In genomic region chr2:129918141-129918790, GRCm38 (mm10) we compare ENCODE assay signal across 18 mouse cellular contexts.
DNase-seq lines count a peak whose midpoint lies in the region; ATAC-seq and TF ChIP-seq lines count a peak whose summit lies in the region.
"Had no signal": no experiment of that assay in that cellular context is flagged by ENCODE, and none has a peak within 500 bp of the region (broad histone marks: within the 10 kb centered on the region; RNA-seq: fewer than 3 reads in every experiment).

No protein-coding gene starts in this region.

- no peaks in the 10 kb centered on the region for H3K36me3 ChIP-seq in forebrain, embryonic 16.5 days (ENCODE audit: control insufficient read depth, insufficient read depth)
- no peaks in the 10 kb centered on the region for H3K36me3 ChIP-seq in forebrain, postnatal 0 days (ENCODE audit: insufficient read depth)
- H3K36me3 ChIP-seq: embryonic facial prominence, embryonic 10.5 days had no signal

- 59% methylated on average over 9 of the region's 9 CpGs for WGBS in forebrain, embryonic 16.5 days
- 58% methylated on average over 9 of the region's 9 CpGs for WGBS in forebrain, postnatal 0 days

- DNase-seq in cerebellum, postnatal 14 days, result peak; percentile 54 to 58
- no peak for DNase-seq in cerebellum, adult 8-10 months
- DNase-seq in forebrain, postnatal 0 days, result no peak
- peak; percentile 45 for DNase-seq in left cerebral cortex, postnatal 4 days
- DNase-seq in left cerebral cortex, postnatal 25 days (ENCODE audit: low spot score in 2 of 2), result no peak
- peak; percentile 47 for DNase-seq in brain, embryonic 14.5 days (ENCODE audit: low read depth)
- DNase-seq: adrenal gland, postnatal 14 days; cerebellum, adult 11-12 months; gastrocnemius, postnatal 36 days; heart, adult 18-20 months; kidney, adult 11 months; kidney, adult 9 months had no signal

- no peak for TF ChIP-seq CTCF in forebrain, postnatal 0 days (IDR thresholded peaks at IDR 0.05; ENCODE audit: low read depth)
- TF ChIP-seq CTCF in brain, embryonic 14.5 days (IDR thresholded peaks at IDR 0.05; ENCODE audit: borderline replicate concordance, extremely low read depth, insufficient read depth, insufficient read length), result no peak

- peak; percentile 40; the same call in 1 of the 2 replicates for ATAC-seq in forebrain, embryonic 16.5 days
- no peak for ATAC-seq in forebrain, postnatal 0 days
- ATAC-seq: activated CD4-positive, CD25-positive, alpha-beta regulatory T cell, adult 4 months; hindbrain, embryonic 16.5 days; Patski had no signal

- H3K4me3 ChIP-seq in forebrain, embryonic 16.5 days (replicated peaks; ENCODE audit: low read length), result no peak overlapping the region
- no peak overlapping the region for H3K4me3 ChIP-seq in forebrain, postnatal 0 days (ENCODE audit: low read depth, low read length)
- H3K4me3 ChIP-seq: embryonic facial prominence, embryonic 10.5 days had no signal

- no peak for TF ChIP-seq POLR2A in brain, embryonic 14.5 days (IDR thresholded peaks at IDR 0.05; ENCODE audit: borderline replicate concordance, extremely low read depth, insufficient read depth, insufficient read length, poor library complexity, severe bottlenecking)

- H3K27me3 ChIP-seq in forebrain, embryonic 16.5 days (replicated peaks; ENCODE audit: control insufficient read depth, insufficient read depth, low read length), result no peaks in the 10 kb centered on the region
- no peaks in the 10 kb centered on the region for H3K27me3 ChIP-seq in forebrain, postnatal 0 days (ENCODE audit: insufficient read depth, low read length)

- no peak overlapping the region for H3K9ac ChIP-seq in forebrain, embryonic 16.5 days (replicated peaks; ENCODE audit: low read depth, low read length)
- H3K9ac ChIP-seq in forebrain, postnatal 0 days, result no peak overlapping the region

- intact Hi-C loops in left cerebral cortex, postnatal 4 days (cut with DNase I), result no loop called here
- intact Hi-C loops in left cerebral cortex, postnatal 25 days (cut with DNase I), result no loop called here

- no peaks in the 10 kb centered on the region for H3K4me1 ChIP-seq in forebrain, embryonic 16.5 days (replicated peaks; ENCODE audit: control insufficient read depth, insufficient read depth, low read length)
- no peaks in the 10 kb centered on the region for H3K4me1 ChIP-seq in forebrain, postnatal 0 days (ENCODE audit: insufficient read depth)

- no peak overlapping the region for H3K27ac ChIP-seq in forebrain, embryonic 16.5 days (ENCODE audit: low read length)
- no peak overlapping the region for H3K27ac ChIP-seq in forebrain, postnatal 0 days (ENCODE audit: low read depth, low read length)
- H3K27ac ChIP-seq: embryonic facial prominence, embryonic 10.5 days had no signal

- no peaks in the 10 kb centered on the region for H3K9me3 ChIP-seq in forebrain, embryonic 16.5 days (ENCODE audit: control insufficient read depth, low read length)
- H3K9me3 ChIP-seq in forebrain, postnatal 0 days (ENCODE audit: low read length), result no peaks in the 10 kb centered on the region
- H3K9me3 ChIP-seq: embryonic facial prominence, embryonic 10.5 days had no signal

- H3K4me2 ChIP-seq in forebrain, embryonic 16.5 days (ENCODE audit: low read length), result no peak overlapping the region
- no peak overlapping the region for H3K4me2 ChIP-seq in forebrain, postnatal 0 days (ENCODE audit: low read depth)
- H3K4me2 ChIP-seq: heart, embryonic 11.5 days had no signal

Comparison
In these comparisons a context has a peak if more than half of its experiments do, and no peak if none do; other contexts are left out.
1. DNase-seq: peak in cerebellum, postnatal 14 days (2 of 2), left cerebral cortex, postnatal 4 days (single experiment) and brain, embryonic 14.5 days (single experiment); none in cerebellum, adult 8-10 months (single experiment), forebrain, postnatal 0 days (single experiment) and left cerebral cortex, postnatal 25 days (0 of 2).